Mouse (Mus musculus): ENCODE measurements around the gene Lhfpl2.

DNA sequence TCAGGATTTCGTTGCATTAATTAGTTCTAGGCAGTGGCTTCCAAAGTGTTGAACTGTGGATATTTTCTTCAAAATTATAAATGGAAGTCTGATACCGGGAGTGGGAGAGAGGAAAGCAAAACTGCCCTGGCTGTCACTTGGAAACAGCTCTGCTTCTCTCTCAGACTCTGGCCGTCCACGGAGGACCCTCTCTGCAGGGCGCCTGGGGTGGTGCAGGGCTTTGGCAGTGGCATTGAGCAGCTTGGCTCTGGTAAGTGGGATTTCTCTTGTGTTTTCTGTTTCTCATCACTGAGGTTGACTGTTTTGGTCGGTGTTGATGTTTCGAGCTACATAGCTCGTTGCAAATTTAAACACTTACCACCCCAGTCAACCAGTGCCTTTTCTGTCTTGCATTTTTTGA lies 53.0 kb downstream of the Lhfpl2 start:
- TF ChIP-seq POLR2A (IDR thresholded peaks at IDR 0.05; ENCODE audit: extremely low read depth, insufficient read depth, low read length): no peak
- TF ChIP-seq CTCF (IDR thresholded peaks at IDR 0.05; ENCODE audit: extremely low read depth, insufficient read depth, low read length): no peak

Measured in cortical plate, adult 2 months (tissue).